Mouse (Mus musculus) ovary, adult 18-20 months (tissue): ENCODE data around the gene Aldh3b1.
"Not testable (repeated sequence)": the region's sequence is repeated elsewhere in the genome, so short reads cannot be mapped to it uniquely, and the experiment has no call there.

Source experiments
- DNase-seq: peaks from one replicate; pipeline ENCODE4 v3.0.0; 2022; ENCODE audit warnings: low spot score, mixed read lengths

Aldh3b1 gene

DNA sequence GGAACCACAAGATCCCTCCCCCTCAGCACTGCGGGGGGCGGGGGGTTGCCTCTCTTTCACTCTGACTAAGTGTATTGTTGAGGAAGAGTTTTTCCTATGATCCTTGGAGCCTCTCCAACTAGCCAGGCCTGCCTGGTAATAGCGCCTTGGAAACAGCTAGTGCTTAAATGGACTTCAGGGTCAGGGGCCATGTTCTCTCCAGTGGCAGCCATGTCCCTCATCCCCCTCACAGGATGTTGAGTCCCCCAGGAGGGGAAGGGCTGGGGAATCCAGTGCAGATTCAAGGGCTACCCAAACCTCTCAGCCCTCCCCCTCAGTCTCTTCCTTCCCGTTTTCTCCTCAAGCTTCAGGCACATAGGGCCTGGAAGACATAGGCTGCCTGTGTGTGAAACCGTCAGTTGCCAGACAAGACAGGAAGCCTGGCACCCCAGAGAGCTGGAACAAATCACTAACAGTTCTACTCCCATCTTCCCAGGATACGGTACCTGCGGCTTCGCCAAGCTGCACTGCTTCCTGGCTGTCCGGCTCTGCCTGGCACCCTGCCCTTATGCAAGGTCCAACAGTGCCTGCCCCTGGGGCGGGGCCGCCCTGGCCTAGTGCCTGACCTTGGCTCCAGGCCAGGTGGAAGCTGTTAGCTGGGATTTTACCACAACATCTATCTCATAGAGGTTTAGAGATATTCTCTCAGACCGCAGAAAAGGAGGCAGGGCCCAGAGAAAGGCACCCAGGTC is at the start of gene Aldh3b1:
Gene Aldh3b1 (minus strand): TSS at position 598 of the 731 bp plus-strand sequence.
- peak; percentile 92 for DNase-seq

DNA sequence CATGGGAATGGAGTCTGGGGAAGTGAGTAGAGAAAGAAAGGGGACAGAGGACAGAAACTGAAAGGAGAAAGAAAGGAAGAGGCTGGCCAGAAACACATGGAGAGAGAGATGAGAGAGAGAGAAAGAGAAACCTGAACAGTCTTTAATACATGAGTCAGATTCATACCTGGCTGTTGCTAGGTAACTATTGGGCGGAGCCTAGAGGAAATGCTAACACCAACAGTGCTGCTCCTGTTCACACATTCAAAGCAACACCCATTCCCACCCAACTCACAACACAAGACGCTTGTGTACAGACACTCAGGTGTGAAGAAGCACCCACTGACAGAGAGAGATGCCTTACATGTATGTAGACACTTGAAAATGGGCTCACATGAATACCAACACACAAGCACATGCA is 46.3 kb upstream of the Aldh3b1 start:
- DNase-seq = no peak

DNA sequence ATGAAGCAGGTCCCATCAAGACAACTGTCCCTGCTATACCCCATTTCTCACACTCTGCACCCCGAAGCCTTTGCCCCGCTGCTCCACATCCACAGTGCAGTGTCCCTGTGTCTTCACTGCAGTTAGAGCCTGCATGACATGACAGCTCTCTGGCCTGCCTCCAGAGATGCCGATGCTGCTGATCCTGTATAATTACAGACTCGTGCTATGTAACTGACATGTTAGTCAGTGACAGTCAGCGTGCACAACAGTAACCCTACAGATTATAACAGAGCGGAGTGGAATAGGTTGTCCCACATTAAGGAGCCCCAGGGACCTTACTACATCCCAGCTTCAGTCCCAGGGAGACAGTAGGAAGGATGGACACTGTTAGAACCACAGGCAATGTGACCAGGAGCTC is 45.0 kb upstream of the Aldh3b1 start:
- not testable (repeated sequence) for DNase-seq

DNA sequence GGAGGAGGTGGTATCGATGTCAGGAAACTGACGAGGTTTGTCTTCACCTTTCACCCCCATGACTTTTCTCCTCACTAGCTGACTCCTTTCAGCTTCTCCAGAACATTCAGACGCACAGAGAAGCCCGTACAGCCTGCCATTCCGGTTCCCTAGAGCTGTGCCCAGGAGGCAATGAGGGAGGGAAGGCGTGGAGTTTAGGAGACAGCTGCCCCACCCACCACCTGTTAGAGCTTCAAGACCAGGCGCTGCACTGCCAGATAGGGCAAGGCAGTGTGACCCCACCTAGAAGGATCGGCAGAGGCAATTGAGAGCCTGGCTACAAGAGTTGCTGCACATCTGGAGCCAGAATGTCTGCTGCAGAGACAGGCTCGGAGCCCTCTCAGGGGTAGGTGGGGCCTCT is 42.6 kb upstream of the Aldh3b1 start, which contains the start of gene Aldh3b2:
Gene Aldh3b2 (plus strand): TSS at position 100 of the 400 bp plus-strand sequence.
- no peak for DNase-seq

DNA sequence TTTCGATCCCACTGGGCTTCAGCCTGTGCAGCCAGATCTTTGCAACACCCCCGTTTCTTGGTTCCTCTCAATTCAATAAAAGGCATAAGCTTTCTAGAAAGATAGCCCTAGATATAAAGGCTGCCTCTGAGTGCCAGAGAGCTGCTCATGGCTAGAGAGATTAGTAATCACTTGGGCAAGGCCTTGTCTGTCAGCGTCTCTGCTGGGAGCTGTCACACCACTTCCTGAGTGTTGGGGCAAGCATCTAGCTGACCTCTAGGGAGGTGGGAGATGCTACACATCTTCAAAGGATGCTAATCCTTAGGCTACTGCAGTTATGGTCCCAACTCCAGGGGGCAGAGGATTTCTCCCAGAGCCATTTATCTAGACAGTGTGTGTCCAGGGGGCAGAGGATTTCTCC is 37.6 kb upstream of the Aldh3b1 start:
- no peak for DNase-seq

DNA sequence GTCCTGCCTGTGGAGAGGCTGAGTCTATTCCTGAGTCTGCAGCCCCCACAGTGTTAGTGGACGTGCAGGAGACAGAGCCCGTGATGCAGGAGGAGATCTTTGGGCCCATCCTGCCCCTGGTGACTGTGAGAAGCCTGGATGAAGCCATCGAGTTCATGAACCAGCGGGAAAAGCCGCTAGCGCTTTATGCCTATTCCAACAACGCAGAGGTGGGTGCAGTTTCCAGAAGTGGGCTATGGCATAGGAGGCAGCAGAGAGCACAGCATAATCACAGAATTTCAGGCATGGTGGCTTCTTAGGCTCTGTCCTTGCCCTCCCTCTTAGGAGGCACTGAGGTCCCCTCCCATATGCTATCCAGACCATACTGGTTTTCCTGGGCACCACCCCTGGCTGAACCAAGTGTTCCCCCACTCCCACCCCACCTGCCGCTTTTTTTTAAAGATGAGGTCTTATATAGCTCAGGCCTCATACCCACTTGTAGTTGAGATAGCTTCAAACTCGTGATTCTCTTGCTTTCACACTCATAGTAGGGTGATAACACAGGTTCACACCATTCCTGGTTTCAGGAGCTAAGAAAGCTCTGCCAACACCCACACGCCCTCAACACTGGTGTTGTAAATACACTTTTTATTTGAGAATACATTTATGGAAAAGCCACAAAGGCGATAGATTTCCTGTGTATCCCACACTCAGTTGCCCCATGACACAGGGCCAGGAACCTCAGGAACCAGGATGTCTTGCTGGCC is 36.9 kb upstream of the Aldh3b1 start:
- DNase-seq = no peak

DNA sequence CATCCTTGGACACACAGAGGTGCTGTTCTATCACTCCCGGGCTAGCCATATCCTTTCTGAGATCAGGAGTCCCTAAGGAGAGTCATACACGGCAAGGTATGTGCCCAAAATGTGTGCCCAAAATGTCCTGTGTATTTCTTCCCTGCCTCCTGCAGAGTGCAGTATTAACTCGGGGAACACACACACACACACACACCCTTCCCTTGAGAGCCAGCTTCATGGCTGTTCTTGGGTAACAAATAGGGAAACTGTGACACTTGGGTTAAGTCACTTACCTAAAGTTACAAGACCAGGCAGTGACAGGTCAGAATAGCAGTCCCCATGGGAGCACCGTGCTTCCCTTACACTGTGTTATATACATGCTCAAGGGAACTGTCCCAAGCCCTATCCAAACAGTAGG is 34.4 kb upstream of the Aldh3b1 start:
- DNase-seq = no peak

DNA sequence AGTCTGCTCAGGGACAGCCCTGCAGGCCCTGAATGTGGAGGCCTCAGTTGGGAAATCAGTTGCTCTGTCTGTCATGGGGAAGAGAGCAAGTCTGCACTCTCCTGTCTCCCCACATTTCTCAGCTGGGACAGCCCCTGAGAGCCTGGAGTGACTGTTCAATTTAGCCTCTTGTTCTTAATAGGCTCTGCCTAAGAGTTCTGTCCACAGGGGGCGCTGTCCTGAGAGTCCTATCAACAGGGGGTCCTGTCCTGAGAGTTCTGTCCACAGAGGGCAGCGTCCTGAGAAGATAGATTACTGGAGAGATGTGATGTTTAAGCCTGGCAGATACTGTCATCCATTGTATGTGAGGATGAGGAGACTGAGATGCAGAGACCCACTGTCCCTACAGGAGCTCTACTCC is 32.9 kb upstream of the Aldh3b1 start:
- no peak for DNase-seq

DNA sequence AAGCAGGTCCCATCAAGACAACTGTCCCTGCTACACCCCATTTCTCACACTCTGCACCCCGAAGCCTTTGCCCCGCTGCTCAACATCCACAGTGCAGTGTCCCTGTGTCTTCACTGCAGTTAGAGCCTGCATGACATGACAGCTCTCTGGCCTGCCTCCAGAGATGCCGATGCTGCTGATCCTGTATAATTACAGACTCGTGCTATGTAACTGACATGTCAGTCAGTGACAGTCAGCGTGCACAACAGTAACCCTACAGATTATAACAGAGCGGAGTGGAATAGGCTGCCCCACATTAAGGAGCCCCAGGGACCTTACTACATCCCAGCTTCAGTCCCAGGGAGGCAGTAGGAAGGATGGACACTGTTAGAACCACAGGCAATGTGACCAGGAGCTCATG is 32.2 kb upstream of the Aldh3b1 start:
- DNase-seq = not testable (repeated sequence)

DNA sequence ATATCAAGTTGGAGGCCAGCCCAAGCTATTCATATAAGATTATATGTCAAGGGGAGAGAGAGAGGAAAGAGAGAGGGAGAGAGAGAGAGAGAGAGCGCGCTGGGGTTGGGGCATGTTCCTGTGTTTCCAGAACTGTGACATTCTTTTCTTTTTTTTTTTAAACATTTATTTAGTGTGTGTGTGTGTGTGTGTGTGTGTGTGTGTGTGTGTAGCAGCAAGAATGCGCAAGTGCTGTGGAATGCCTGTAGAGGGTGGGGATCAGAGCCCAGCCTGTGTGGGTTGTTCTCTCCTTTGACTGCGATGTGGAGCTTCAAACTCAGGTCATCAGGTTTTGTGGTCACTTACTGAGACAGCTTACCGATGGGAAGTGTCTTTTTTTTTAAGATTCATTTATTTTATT is 30.6 kb upstream of the Aldh3b1 start:
- DNase-seq = no peak

DNA sequence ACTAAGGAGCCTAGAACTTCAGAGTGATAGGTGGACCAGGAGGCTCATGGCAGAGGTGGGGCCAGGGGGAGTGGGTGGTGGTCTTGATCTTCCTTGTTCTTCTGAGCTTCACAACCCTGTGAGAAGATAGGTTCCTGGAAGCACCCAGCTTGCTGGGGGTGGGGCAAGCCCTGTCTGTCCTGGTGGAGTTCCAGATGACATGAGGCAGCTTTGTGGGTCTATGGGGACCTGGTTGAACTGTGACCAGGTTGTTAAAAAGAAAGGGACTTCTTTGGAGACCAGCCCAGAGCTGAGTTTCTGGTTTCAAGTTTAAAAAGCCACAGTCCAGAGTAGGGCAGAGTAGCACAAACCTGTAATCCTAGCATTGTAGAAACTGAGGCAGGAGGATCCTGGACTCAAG is 29.4 kb upstream of the Aldh3b1 start:
- DNase-seq = no peak

DNA sequence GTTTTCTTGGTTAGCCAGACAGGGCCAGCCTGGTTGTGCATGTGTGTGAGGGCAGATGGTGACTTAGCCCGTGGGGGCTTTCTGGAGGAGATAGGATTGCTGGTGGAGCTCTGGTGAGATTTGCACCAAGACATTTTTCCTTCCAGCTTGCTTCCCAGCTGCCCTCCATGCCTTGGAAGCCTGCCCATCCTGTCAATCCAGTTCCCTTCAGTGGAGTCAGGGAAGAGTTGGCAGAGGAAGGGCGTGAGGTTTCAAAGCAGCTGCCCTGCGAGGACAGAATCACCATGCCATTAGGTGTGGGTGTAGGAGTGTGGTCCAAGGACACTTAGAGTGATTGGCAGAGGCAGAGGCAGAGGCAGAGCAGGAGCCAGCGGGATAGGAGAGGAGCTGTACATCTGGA is 28.9 kb upstream of the Aldh3b1 start, which contains the start of gene Aldh3b3:
Gene Aldh3b3 (plus strand): TSS at position 176 of the 400 bp plus-strand sequence.
- no peak for DNase-seq

DNA sequence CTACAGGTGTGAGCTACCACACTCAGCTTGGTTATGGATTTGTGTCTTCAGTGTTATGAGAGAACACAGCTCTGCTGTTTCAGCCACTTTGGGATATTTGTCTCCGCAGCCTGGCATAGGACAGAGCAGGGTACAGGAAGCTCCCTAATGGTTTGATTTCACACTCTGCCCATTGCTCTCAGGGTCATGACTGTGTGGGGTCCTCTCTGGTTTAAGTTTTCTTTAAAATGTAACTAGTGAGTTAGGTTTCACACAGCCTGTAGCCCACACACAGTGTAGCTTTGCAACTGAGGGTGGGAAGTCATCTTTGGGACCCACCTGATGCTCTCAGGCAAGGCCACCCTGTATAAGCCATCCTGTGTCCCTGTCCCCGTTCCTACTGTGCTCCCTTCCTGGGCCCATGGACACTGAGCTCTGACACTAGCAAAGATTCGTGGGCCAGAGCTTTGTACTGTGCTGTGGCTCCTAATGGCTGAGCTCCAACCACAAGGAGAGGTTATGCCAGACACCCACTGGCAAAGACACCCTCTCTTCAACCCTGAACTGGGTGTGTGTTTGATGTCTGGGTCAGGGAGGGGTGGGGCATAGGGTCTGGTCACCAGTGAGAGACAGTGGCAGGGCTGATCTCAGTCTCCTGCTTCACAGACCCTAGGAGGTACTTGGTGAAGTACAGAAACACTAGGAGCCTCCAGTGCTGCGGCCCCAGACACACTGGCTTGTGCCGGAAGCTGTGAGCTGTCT is 27.9 kb upstream of the Aldh3b1 start:
- DNase-seq = not testable (repeated sequence)

DNA sequence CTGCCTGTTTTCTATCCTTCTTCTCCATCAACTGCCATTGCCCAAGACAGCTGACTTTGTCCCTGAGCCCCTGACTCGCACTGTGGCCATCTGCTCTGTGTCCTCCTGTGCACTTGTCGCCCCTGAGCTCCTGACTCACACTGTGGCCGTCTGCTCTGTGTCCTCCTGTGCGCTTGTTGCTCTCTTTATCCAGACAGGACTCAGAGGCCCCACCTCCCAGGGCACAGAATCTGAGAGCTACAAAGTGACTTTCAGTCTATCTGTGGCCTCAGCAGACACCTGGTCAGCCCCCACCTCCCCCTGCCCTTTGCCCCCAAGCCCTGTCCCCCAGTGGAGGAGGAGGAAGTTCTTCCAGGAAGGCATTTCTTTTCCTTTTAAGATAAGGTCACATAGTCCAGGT is 26.2 kb upstream of the Aldh3b1 start:
- no peak for DNase-seq

DNA sequence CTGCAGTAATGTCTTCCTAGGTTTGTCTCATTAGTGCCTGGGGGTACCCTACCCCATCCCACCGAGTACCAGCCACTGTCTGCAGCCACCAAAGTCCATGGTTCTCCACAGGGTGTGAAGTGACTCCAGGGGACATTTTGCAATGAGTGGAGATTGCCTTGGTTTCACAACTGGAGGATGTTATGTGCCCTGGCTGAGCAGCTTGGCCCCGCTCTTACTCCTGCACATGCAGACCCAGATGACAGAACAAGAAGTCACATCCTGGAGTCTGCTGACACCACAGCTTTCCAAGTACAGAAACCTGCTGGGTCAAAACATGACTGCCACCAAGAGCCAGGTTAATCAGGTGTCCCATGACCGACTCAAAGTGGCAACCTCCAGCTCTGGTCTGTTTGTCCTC is 25.4 kb upstream of the Aldh3b1 start:
- DNase-seq = no peak

DNA sequence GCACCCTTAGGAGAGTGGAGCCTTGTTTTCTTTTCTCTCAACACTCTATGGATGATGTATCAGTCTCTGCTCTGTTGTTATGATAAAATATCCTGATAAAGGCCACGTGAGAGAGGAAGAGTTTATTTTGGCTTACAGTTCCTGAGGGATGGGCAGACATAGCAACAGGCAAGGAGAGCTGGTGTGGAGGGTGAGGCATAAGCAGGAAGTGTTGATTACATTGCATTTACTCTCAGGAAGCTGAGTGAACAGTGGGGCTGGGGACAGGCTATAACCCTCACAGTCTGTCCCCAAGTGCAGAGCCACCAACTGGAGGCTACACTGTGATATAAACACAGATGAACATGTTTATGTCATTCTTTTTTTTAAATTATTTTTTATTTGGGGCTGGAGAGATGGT is 22.5 kb upstream of the Aldh3b1 start:
- no peak for DNase-seq

DNA sequence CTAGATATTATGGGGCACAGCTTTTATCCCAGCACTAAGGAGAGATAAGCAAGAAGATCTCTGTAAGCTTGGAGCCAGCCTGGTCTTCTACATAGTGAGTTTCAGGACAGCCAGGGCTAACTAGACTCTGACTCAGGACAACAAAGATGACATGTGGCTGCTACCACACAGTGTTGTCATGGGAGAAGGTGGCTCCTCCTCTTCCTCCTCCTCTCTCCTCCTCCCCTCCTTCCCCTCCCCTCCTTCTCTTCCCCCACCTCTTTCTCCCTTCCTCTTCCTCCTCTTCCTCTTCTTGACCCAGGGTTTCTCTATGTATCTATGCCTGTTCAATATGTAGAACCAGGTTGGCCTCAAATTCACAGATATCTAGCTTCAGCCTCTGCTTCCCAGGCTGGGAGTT is 21.9 kb upstream of the Aldh3b1 start:
- DNase-seq = no peak

DNA sequence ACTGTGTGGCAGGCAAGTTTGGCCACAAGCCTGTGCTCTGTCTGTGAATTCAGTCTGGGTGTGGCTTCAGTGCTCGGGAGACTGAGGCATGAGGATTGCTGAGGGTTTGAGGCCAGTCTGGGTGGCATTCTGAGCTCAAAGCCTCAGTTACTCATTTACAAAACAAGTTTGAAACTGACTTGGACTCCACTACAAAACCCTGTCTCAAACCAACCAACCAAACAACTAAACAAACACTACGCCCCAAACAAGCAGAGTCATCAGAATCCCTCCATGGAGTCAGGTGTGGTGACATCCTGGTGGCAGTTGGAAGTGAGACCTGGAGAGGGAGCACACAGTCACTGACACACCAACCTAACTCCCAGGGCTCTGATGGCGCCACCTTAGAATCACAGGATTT is 20.7 kb upstream of the Aldh3b1 start:
- DNase-seq = no peak

DNA sequence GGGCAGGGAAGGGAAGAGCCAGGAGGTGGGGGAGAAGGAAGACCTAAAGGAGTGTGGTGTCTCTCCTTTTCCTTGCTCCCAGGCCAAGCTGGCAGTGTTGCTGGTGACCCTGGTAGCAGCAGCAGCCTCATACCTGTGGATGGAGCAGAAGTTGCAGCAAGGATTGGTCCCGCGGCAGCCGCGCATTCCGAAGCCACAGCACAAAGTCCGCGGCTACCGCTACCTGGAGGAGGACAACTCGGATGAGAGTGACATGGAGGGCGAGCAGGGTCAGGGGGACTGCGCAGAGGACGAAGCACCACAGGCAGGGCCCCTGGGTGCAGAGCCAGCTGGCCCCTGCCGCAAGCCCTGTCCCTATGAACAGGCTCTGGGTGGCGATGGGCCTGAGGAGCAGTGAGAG is 18.9 kb upstream of the Aldh3b1 start:
- DNase-seq = no peak

DNA sequence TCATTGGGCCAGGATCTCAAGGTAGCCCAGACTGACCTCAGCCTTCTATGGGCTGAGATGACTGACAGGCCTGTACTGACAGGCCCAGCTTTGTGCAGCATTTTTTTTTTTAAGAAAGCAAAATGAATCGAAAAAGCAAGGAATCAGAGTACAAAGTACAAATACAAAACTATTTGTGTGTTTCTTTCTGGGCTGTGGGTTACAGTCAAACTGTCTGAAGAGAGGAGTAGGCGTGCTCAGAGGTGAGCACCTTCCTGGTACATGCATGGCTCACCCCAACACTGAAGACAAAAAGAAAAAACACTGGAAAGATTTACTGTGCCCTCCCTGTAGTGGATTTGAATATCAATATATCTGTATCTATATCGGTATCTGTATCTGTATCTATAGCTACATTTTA is 18.2 kb upstream of the Aldh3b1 start:
- DNase-seq = no peak

DNA sequence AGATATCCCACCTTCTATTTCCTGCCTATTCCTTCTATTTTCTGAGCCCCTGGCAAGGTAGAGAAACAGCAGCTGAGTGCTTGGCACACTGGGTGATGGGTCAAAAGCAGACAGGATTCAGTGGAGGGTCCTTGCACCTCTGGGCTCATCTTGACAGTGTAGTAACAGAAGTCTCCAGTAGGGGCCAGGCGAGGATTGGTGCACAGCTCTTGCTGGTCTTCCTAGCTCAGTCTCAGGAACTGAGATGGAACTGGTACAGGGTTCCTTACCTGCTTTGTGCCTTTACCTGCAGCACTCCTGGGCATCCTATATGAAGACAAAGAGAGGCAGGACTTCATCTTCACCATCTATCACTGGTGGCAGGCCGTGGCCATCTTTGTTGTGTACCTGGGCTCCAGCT is 17.1 kb upstream of the Aldh3b1 start:
- no peak for DNase-seq

DNA sequence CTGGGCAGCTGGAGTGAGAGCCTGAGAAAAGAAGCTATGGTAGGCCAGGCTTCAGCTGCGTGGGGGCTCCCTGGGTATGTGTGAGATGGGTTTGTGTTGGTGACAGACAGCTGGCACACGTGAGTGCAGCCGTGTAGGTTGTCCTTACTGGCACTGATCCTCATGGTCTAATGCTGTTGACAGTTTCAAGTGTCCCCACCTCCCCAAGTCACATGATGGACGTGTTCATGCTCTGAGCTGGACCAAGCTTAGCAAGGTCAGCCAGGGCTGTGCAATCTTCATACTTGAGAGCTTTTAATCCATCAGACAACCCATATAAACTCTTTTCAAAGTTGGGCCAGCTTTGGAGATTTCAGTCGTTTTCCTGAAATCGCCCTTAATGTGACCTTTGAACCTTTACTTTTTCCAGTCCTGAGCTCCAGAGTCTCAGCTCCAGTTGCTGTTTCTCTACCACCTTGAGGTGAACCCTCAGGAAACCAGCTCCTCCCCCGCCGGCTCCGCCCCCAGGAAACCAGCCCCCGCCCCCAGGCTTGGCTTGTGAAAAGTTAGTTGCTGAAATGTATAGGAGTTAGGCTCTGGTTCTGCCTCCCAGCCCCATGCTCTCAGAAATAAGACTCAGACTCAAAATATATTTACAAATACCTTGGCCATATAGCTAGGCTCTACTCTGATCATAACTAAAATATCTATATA is 16.4 kb upstream of the Aldh3b1 start:
- DNase-seq = no peak
